Mouse (Mus musculus): Measurements from ENCODE around the gene Gpr153. TPM values are rescaled to one million over a fixed set of nuclear protein-coding genes. Genes with fewer than 3 reads are reported as not detected.

Gpr153 gene
- total and polyA plus RNA-seq, 3 experiments: 0.08 TPM; not detected in 2

GRCm38 (mm10) chr4:152300375-152300774, 26.3 kb downstream of the Gpr153 start:
- no peak overlapping the region for H3K9ac ChIP-seq (ENCODE audit: control insufficient read depth, low read depth, low read length, poor library complexity, severe bottlenecking)
- no peaks in the 10 kb centered on the region for H3K9me3 ChIP-seq (replicated peaks; ENCODE audit: insufficient read depth, low read length)
- H3K4me1 ChIP-seq (ENCODE audit: control insufficient read depth in 1 of 2, insufficient read depth in 2 of 2, low read length in 2 of 2): peaks cover 4 to 8% of the 10 kb centered on the region in 2 experiments; a peak in 3 of 4 replicates
- H3K4me3 ChIP-seq (ENCODE audit: control insufficient read depth in 1 of 2, insufficient read depth in 1 of 2, low read depth in 2 of 2, low read length in 2 of 2): no peak overlapping the region
- peaks cover 20% of the 10 kb centered on the region for H3K79me2 ChIP-seq (ENCODE audit: control insufficient read depth, insufficient read depth, low read length, poor library complexity)
- H3K27me3 ChIP-seq (ENCODE audit: control insufficient read depth in 1 of 2, insufficient read depth in 2 of 2, low read length in 2 of 2): no peaks in the 10 kb centered on the region
- H3K27ac ChIP-seq (ENCODE audit: control insufficient read depth, low read depth, low read length): no peak overlapping the region
- TF ChIP-seq ZMIZ1 (IDR thresholded peaks at IDR 0.05; ENCODE audit: low read depth, low read length): no peak
- no peak for TF ChIP-seq MXI1 (IDR thresholded peaks at IDR 0.05; ENCODE audit: low read depth, low read length)
- TF ChIP-seq GABPA (IDR thresholded peaks at IDR 0.05; ENCODE audit: low read depth, low read length): no peak
- no peak for TF ChIP-seq UBTF (IDR thresholded peaks at IDR 0.05; ENCODE audit: borderline replicate concordance, insufficient read depth, low read depth, low read length)
- TF ChIP-seq POLR2AphosphoS2 (IDR thresholded peaks at IDR 0.05; ENCODE audit: low read length): no peak
- TF ChIP-seq MAFK (IDR thresholded peaks at IDR 0.05; ENCODE audit: borderline replicate concordance, low read depth, low read length): no peak
- TF ChIP-seq MYB (IDR thresholded peaks at IDR 0.05; ENCODE audit: low read depth, low read length): no peak
- TF ChIP-seq TAL1 (IDR thresholded peaks at IDR 0.05; ENCODE audit: low read length): no peak
- TF ChIP-seq HCFC1 (IDR thresholded peaks at IDR 0.05; ENCODE audit: low read depth, low read length): no peak
- TF ChIP-seq MEF2A (IDR thresholded peaks at IDR 0.05; ENCODE audit: extremely low read depth, insufficient replicate concordance, low read depth, low read length, poor library complexity, severe bottlenecking): no peak
- TF ChIP-seq MAX (IDR thresholded peaks at IDR 0.05; ENCODE audit: low read length): no peak
- TF ChIP-seq SMC3 (IDR thresholded peaks at IDR 0.05; ENCODE audit: low read depth, low read length): no peak
- no peak for TF ChIP-seq RAD21 (IDR thresholded peaks at IDR 0.05; ENCODE audit: low read depth, low read length)
- peaks cover 0 to 8% of the 10 kb centered on the region in 2 experiments; a peak in 2 of 4 replicates for H3K36me3 ChIP-seq (ENCODE audit: control insufficient read depth in 1 of 2, insufficient read depth in 2 of 2, low read length in 2 of 2)
- DNase-seq (ENCODE audit: low read depth, low spot score): no peak

- no peaks in the 10 kb centered on the region for H3K27me3 ChIP-seq (ENCODE audit: control insufficient read depth in 1 of 2, insufficient read depth in 2 of 2, low read length in 2 of 2)
- H3K79me2 ChIP-seq (ENCODE audit: control insufficient read depth, insufficient read depth, low read length, poor library complexity): peaks cover 18% of the 10 kb centered on the region
- H3K9ac ChIP-seq (ENCODE audit: control insufficient read depth, low read depth, low read length, poor library complexity, severe bottlenecking): no peak overlapping the region
- H3K36me3 ChIP-seq (ENCODE audit: control insufficient read depth in 1 of 2, insufficient read depth in 2 of 2, low read length in 2 of 2): peaks cover 0 to 8% of the 10 kb centered on the region in 2 experiments; a peak in 2 of 4 replicates
- no peak overlapping the region for H3K27ac ChIP-seq (ENCODE audit: control insufficient read depth, low read depth, low read length)
- H3K4me1 ChIP-seq (ENCODE audit: control insufficient read depth in 1 of 2, insufficient read depth in 2 of 2, low read length in 2 of 2): peaks cover 4 to 7% of the 10 kb centered on the region in 2 experiments; a peak in 2 of 4 replicates
- TF ChIP-seq POLR2A (IDR thresholded peaks at IDR 0.05; ENCODE audit: control insufficient read depth in 1 of 2, insufficient read depth in 1 of 2, low read depth in 1 of 2, low read length in 2 of 2, poor library complexity in 1 of 2) (no peak), GATA1 (IDR thresholded peaks at IDR 0.05; ENCODE audit: low read depth, low read length) (no peak), TBP (IDR thresholded peaks at IDR 0.05; ENCODE audit: low read depth, low read length) (no peak), UBTF (IDR thresholded peaks at IDR 0.05; ENCODE audit: borderline replicate concordance, insufficient read depth, low read depth, low read length) (no peak), RAD21 (IDR thresholded peaks at IDR 0.05; ENCODE audit: low read depth, low read length) (no peak), POLR2AphosphoS2 (IDR thresholded peaks at IDR 0.05; ENCODE audit: low read length) (no peak), ETS1 (IDR thresholded peaks at IDR 0.05; ENCODE audit: low read depth, low read length) (no peak), CHD2 (IDR thresholded peaks at IDR 0.05; ENCODE audit: low read length) (no peak), ZNF384 (IDR thresholded peaks at IDR 0.05; ENCODE audit: low read depth, low read length) (no peak), JUND (IDR thresholded peaks at IDR 0.05; ENCODE audit: low read depth, low read length) (no peak), KAT2A (conservative IDR thresholded peaks at IDR 0.05; ENCODE audit: low read depth, low read length) (no peak), RCOR1 (IDR thresholded peaks at IDR 0.05; ENCODE audit: low read depth, low read length) (no peak), USF2 (IDR thresholded peaks at IDR 0.05; ENCODE audit: borderline replicate concordance in 1 of 2, insufficient read depth in 1 of 2, low read depth in 1 of 2, low read length in 2 of 2) (no peak), TAL1 (IDR thresholded peaks at IDR 0.05; ENCODE audit: low read length) (no peak), EP300 (IDR thresholded peaks at IDR 0.05; ENCODE audit: low read depth in 1 of 2, low read length in 2 of 2) (no peak), CTCF (IDR thresholded peaks at IDR 0.05 in 2 of 3, conservative IDR thresholded peaks at IDR 0.05 in 1 of 3; ENCODE audit: control insufficient read depth in 1 of 3, insufficient read depth in 1 of 3, low read depth in 2 of 3, low read length in 3 of 3, poor library complexity in 1 of 3, severe bottlenecking in 1 of 3) (no peak)
- no peak for DNase-seq (ENCODE audit: low read depth, low spot score)
- no peaks in the 10 kb centered on the region for H3K9me3 ChIP-seq (replicated peaks; ENCODE audit: insufficient read depth, low read length)
- no peak overlapping the region for H3K4me3 ChIP-seq (ENCODE audit: control insufficient read depth in 1 of 2, insufficient read depth in 1 of 2, low read depth in 2 of 2, low read length in 2 of 2)
These were observed 28.0 kb downstream of the Gpr153 start for GRCm38 (mm10) chr4:152302012-152302411.

All from MEL (cell line).